Mouse (Mus musculus) left cerebral cortex, adult 18-20 months (tissue): ENCODE measurements at regions not wholly inside any gene's neighbourhood (a gene's known extent, or its start where the extent isn't known, plus 50 kb on each side); places are given as distances from the start of the nearest gene placed in this dataset.
A peak's percentile ranks its signal among the peaks of the same experiment; 100 is the strongest.

Experiments used
- DNase-seq, 2 experiments: peaks; one replicate each; pipeline ENCODE4 v3.0.0; 2021 to 2022; ENCODE audit warnings: low spot score in 2 of 2, mixed read lengths in 1 of 2

GRCm38 (mm10) chr1:73363549-73364299 lies 348.0 kb upstream of the Tnp1 start:
- peak; percentile 9 to 11 for DNase-seq

- no peak for DNase-seq
Observed at GRCm38 (mm10) chr1:73362122-73362521, 346.4 kb upstream of the Tnp1 start.

GRCm38 (mm10) chr1:73361300-73361699 lies 345.6 kb upstream of the Tnp1 start:
- no peak for DNase-seq

- no peak for DNase-seq
Observed at GRCm38 (mm10) chr1:73354447-73354846, 338.7 kb upstream of the Tnp1 start.

GRCm38 (mm10) chr1:73348476-73348875 lies 332.8 kb upstream of the Tnp1 start:
- no peak for DNase-seq

GRCm38 (mm10) chr1:73344587-73344986 lies 328.9 kb upstream of the Tnp1 start:
- no peak for DNase-seq

- DNase-seq, result no peak
Observed at GRCm38 (mm10) chr1:73341911-73342310, 326.2 kb upstream of the Tnp1 start.

GRCm38 (mm10) chr1:73337401-73337800 lies 321.7 kb upstream of the Tnp1 start:
- DNase-seq, result no peak

GRCm38 (mm10) chr1:73309556-73309955 lies 293.8 kb upstream of the Tnp1 start:
- no peak for DNase-seq

GRCm38 (mm10) chr1:73308420-73308819 lies 292.7 kb upstream of the Tnp1 start:
- DNase-seq, result no peak

- DNase-seq, result no peak
Observed at GRCm38 (mm10) chr1:73307194-73307593, 291.5 kb upstream of the Tnp1 start.

- DNase-seq, result no peak
Observed at GRCm38 (mm10) chr1:73299978-73300688, 284.4 kb upstream of the Tnp1 start.

- no peak for DNase-seq
Observed at GRCm38 (mm10) chr1:73285342-73285741, 269.6 kb upstream of the Tnp1 start.

GRCm38 (mm10) chr1:73274480-73274879 lies 258.8 kb upstream of the Tnp1 start:
- DNase-seq, result peak; percentile 17 to 18

GRCm38 (mm10) chr1:73270787-73271391 lies 255.2 kb upstream of the Tnp1 start:
- no peak for DNase-seq

GRCm38 (mm10) chr1:73269051-73269755 lies 253.5 kb upstream of the Tnp1 start:
- DNase-seq, result no peak

GRCm38 (mm10) chr1:73265009-73265408 lies 249.3 kb upstream of the Tnp1 start:
- peak in 1 of 2 experiments; percentile 9 for DNase-seq

- DNase-seq, result no peak
Observed at GRCm38 (mm10) chr1:73264245-73264644, 248.5 kb upstream of the Tnp1 start.

GRCm38 (mm10) chr1:73259525-73260098 lies 243.9 kb upstream of the Tnp1 start:
- no peak for DNase-seq

- no peak for DNase-seq
Observed at GRCm38 (mm10) chr1:73257263-73257662, 241.6 kb upstream of the Tnp1 start.

- DNase-seq, result no peak
Observed at GRCm38 (mm10) chr1:73251911-73252356, 236.2 kb upstream of the Tnp1 start.
